Mouse (Mus musculus) limb, embryonic 14.5 days (tissue): ENCODE data around the gene Cntn5. TPM values are rescaled to one million over a fixed set of nuclear protein-coding genes. Genes with fewer than 3 reads are reported as not detected.

ENCODE experiments used
- ATAC-seq: fragments of 200-750 bp; cut with Nextera tagmentation; 2 replicates; pipeline ENCODE4 v1.8.0; 2017; ENCODE audit warnings: low read depth, moderate number of reproducible peaks, moderate TSS enrichment; ENCODE audit not compliant: low FRiP score
- DNase-seq: peaks from one replicate; pipeline ENCODE4 v3.0.0-alpha.2; 2015; ENCODE audit warnings: low spot score
- H3K27ac ChIP-seq: fragments of 300-500 bp; sonication (generic); replicated peaks from 2 replicates; pipeline ENCODE4 v1.5.1; 2014; ENCODE audit warnings: low read depth, mild to moderate bottlenecking, low read length, moderate library complexity, mixed read lengths
- H3K27me3 ChIP-seq: fragments of 300-500 bp; sonication (generic); 2 replicates; pipeline ENCODE4 v1.6.1; 2014; ENCODE audit warnings: low read length, mixed read lengths; ENCODE audit not compliant: control insufficient read depth, insufficient read depth
- H3K36me3 ChIP-seq: fragments of 300-500 bp; sonication (generic); 2 replicates; pipeline ENCODE4 v1.6.1; 2014; ENCODE audit warnings: mild to moderate bottlenecking, low read length, moderate library complexity, mixed read lengths; ENCODE audit not compliant: control insufficient read depth, insufficient read depth
- H3K4me1 ChIP-seq: fragments of 300-500 bp; sonication (generic); 2 replicates; pipeline ENCODE4 v1.6.1; 2014; ENCODE audit warnings: antibody characterized with exemption, low read length, mixed read lengths; ENCODE audit not compliant: control insufficient read depth, insufficient read depth
- H3K4me2 ChIP-seq: fragments of 300-500 bp; sonication (generic); replicated peaks from 2 replicates; pipeline ENCODE4 v1.6.1; 2014; ENCODE audit warnings: low read depth, mild to moderate bottlenecking, low read length, moderate library complexity; ENCODE audit not compliant: severe bottlenecking
- H3K4me3 ChIP-seq: fragments of 300-500 bp; sonication (generic); replicated peaks from 2 replicates; pipeline ENCODE4 v1.5.1; 2014; ENCODE audit warnings: low read length
- H3K9ac ChIP-seq: fragments of 300-500 bp; sonication (generic); 2 replicates; pipeline ENCODE4 v1.6.1; 2014; ENCODE audit warnings: mild to moderate bottlenecking, low read depth, low read length, moderate library complexity; ENCODE audit not compliant: severe bottlenecking
- H3K9me3 ChIP-seq: fragments of 300-500 bp; sonication (generic); 2 replicates; pipeline ENCODE4 v1.6.1; 2016; ENCODE audit warnings: low read length; ENCODE audit not compliant: control insufficient read depth
- POLR2A ChIP-seq: fragments of 200-500 bp; IDR thresholded peaks from 2 replicates; pipeline ENCODE4 v1.8.0; 2012; ENCODE audit warnings: inconsistent platforms, mild to moderate bottlenecking, moderate library complexity, borderline replicate concordance; ENCODE audit not compliant: insufficient read depth, insufficient read length; ENCODE audit errors: extremely low read depth
- WGBS: fragments of 180-500 bp; shearing (Covaris S2); extraction: QIAGEN DNeasy Blood & Tissue Kit; methylation state at CpG from one replicate; pipeline ENCODE4 v1.1.7; 2014; 5-methylcytosine and 5-hydroxymethylcytosine counted together
- polyA plus RNA-seq, 2 experiments: library from polyadenylated mRNA; depleted of rRNA in 1 of 2; stranded (reverse) in 1 of 2; unstranded in 1 of 2; fragments of >200 nt; fragmentation: Nextera tagmentation in 1 of 2; extraction: Ambion mirVana in 1 of 2; gene quantifications; 2 replicates each; pipeline versions ENCODE4 v1.2.1 to v1.2.3; 2012 to 2014

Cntn5 gene
- polyA plus RNA-seq, 2 experiments: 0.41 to 0.87 TPM

GRCm38 (mm10) chr9:10873881-10874280 is 30.7 kb downstream of the Cntn5 start:
- TF ChIP-seq POLR2A: no peak
- Histone ChIP-seq H3K27me3 (no peaks in the 10 kb centered on the region), H3K27ac (no peak overlapping the region), H3K36me3 (no peaks in the 10 kb centered on the region), H3K4me1 (no peaks in the 10 kb centered on the region), H3K9ac (no peak overlapping the region), H3K9me3 (no peaks in the 10 kb centered on the region), H3K4me2 (no peak overlapping the region), H3K4me3 (no peak overlapping the region)
- WGBS: 85% methylated on average over 3 of the region's 3 CpGs
- no peak for ATAC-seq
- DNase-seq: no peak

DNA sequence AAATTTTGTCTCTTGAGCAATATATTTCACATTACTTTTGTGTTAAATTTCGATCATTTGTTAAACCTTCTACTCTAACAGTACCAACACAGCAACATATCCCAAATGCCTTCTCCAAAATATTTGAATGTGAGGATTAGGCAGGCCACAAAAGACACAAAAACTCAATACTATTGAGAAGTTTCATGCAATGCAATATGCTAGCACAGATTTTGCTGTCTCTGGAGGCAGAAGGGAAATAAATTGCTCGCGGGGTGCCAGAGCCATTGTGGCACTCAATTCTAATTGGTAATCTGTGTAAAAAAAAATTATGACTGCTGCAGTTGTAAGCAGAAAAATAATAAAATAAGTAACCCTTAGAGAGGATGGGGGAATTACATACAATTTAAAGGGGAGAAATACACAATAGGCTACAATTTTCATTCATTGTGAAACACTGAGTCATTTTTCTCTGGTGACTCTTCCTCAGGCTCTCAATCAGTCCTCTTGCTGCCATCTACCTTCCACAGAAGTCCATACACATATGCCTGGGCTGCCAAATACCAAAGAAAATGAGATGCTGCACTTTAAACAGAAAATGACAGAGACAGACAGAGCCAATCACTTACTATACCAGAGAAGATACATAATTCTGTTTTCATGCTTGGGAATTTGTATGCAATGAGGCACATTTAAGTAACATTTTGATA is 48.2 kb downstream of the Cntn5 start:
- H3K4me1 ChIP-seq: no peaks in the 10 kb centered on the region
- H3K9ac ChIP-seq: no peak overlapping the region
- H3K27me3 ChIP-seq: no peaks in the 10 kb centered on the region
- no peaks in the 10 kb centered on the region for H3K9me3 ChIP-seq
- no peak overlapping the region for H3K4me2 ChIP-seq
- DNase-seq: no peak
- no peaks in the 10 kb centered on the region for H3K36me3 ChIP-seq
- H3K27ac ChIP-seq: no peak overlapping the region
- 74% methylated on average over 3 of the region's 3 CpGs for WGBS
- TF ChIP-seq POLR2A: no peak
- no peak for ATAC-seq
- no peak overlapping the region for H3K4me3 ChIP-seq

DNA sequence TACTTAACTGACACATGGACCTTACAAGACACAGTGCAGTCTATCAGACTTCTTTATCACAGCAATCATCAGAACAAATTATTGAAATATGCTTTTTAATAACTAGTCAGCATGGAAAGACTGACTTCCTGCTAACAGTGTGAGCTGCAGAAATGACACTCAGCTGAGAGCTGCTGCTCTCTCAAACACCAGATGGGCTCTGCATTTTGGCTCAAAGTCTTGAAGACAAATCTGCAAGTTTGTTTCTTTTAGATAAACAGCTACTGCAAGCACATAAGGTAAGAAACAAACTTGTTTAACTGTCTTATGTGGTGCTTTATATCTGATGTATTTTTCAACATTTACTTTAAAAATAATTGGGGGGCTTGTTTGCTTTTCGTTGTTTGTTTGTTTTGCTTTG is 87.9 kb downstream of the Cntn5 start:
- Histone ChIP-seq H3K27me3 (no peaks in the 10 kb centered on the region), H3K9me3 (no peaks in the 10 kb centered on the region), H3K4me2 (no peak overlapping the region), H3K36me3 (no peaks in the 10 kb centered on the region), H3K27ac (no peak overlapping the region), H3K4me1 (no peaks in the 10 kb centered on the region), H3K4me3 (no peak overlapping the region), H3K9ac (no peak overlapping the region)
- WGBS: 73% methylated on average over 1 of the region's 1 CpGs
- DNase-seq (no peak), ATAC-seq (no peak)
- no peak for TF ChIP-seq POLR2A

DNA sequence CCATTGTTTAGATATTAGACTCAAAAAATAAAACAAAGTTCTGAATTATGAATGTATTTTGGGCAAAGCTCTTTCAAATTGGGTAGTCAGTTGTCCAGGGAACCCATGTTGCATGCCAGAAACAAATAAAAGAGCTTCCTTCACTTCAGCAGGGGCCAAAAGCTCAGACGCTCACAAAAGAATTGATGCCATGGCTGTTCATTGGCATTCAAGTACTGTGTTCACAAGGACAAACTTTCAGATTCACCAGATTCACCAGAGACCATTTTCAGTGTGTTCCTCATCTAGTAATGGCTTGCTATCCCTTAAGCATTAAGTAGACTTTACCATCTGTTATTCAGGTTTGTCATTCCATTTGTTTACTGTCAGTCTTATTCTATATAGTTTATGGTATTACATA is 107.4 kb downstream of the Cntn5 start:
- ATAC-seq (no peak), DNase-seq (no peak)
- no peak for TF ChIP-seq POLR2A
- Histone ChIP-seq H3K27ac (no peak overlapping the region), H3K9ac (no peak overlapping the region), H3K36me3 (no peaks in the 10 kb centered on the region), H3K27me3 (no peaks in the 10 kb centered on the region), H3K4me1 (no peaks in the 10 kb centered on the region), H3K4me2 (no peak overlapping the region), H3K9me3 (no peaks in the 10 kb centered on the region), H3K4me3 (no peak overlapping the region)
- 96% methylated on average over 1 of the region's 1 CpGs for WGBS

GRCm38 (mm10) chr9:10795102-10795501 is 109.5 kb downstream of the Cntn5 start:
- no peak overlapping the region for H3K4me2 ChIP-seq
- H3K27me3 ChIP-seq: no peaks in the 10 kb centered on the region
- no peak overlapping the region for H3K4me3 ChIP-seq
- DNase-seq (no peak), ATAC-seq (no peak)
- H3K9ac ChIP-seq: no peak overlapping the region
- no peaks in the 10 kb centered on the region for H3K36me3 ChIP-seq
- H3K9me3 ChIP-seq: no peaks in the 10 kb centered on the region
- no peak overlapping the region for H3K27ac ChIP-seq
- H3K4me1 ChIP-seq: no peaks in the 10 kb centered on the region
- no peak for TF ChIP-seq POLR2A
- WGBS: 24% methylated on average over 2 of the region's 2 CpGs
